Mouse (Mus musculus): ENCODE measurements around the gene Mcts2. TPM values are rescaled to one million over a fixed set of nuclear protein-coding genes. Genes with fewer than 3 reads are reported as not detected.

Mcts2 gene
- polyA plus RNA-seq, 1 experiment: 27.0 TPM

DNA sequence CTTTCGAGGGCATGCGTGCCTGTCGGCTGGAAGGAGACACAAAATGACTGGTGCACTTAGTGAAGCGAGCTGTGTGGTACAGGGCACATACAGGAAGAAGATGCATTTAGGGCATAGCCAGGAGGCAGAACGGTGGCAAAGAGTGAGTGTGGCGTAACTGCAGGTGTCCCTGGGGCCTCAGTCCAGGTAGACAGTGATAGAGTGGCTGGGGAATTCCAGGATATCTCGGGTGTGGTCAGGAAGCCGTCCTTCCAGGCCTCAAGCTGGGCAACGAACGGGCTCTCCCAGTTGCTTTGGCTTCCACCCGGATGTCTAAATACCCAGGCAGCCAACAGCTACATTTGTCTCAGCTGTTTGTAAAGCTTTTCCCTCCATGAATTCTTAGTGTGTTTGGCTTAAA, 12.7 kb upstream of the Mcts2 start:
- Histone ChIP-seq H3K36me3 (ENCODE audit: control insufficient read depth, insufficient read depth) (peaks cover 23% of the 10 kb centered on the region), H3K27me3 (ENCODE audit: control insufficient read depth, insufficient read depth, insufficient read length) (no peaks in the 10 kb centered on the region), H3K79me2 (ENCODE audit: control insufficient read depth, insufficient read depth) (peaks cover 83% of the 10 kb centered on the region), H3K4me2 (ENCODE audit: low read depth) (no peak overlapping the region), H3ac (ENCODE audit: control insufficient read depth, insufficient read length) (no peak overlapping the region), H3K4me3 (no peak overlapping the region)
- peak in 1 of 3 experiments; percentile 37 for TF ChIP-seq MYOG (IDR thresholded peaks at IDR 0.05; ENCODE audit: control insufficient read depth in 1 of 3, insufficient read depth in 1 of 3, insufficient read length in 2 of 3, low read depth in 2 of 3)
- no peak for TF ChIP-seq TCF12 (IDR thresholded peaks at IDR 0.05; ENCODE audit: insufficient read depth, poor library complexity, severe bottlenecking)
- TF ChIP-seq SRF (IDR thresholded peaks at IDR 0.05; ENCODE audit: control insufficient read depth, insufficient read length, low read depth): no peak

DNA sequence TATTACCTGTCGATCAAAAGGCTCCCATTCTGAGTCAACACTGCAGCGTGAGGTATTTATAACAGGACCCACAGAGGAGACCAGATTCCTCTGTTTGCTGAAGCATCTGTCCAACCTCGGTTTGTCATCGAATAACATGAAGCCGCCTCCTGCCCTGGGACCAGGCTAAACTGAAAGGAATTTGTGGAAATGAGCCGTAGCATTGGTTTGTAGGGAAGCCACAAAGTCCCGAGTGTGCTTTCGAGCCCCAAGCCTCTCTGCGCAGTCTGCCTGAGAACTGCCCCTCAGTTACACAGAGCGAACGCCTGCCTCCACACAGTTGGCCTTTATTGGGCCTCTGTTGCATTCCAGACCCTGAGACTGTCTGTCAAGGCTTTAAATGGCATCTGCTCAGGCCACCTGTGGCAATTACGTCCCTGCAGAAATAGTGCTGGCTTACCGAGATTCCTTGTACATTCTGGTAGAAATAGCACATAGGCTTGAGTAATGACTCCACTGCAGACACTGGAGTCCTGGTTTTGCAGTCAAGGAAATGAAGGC, 11.5 kb upstream of the Mcts2 start:
- peak overlapping the region; percentile 9 for H3K4me2 ChIP-seq (ENCODE audit: low read depth)

DNA sequence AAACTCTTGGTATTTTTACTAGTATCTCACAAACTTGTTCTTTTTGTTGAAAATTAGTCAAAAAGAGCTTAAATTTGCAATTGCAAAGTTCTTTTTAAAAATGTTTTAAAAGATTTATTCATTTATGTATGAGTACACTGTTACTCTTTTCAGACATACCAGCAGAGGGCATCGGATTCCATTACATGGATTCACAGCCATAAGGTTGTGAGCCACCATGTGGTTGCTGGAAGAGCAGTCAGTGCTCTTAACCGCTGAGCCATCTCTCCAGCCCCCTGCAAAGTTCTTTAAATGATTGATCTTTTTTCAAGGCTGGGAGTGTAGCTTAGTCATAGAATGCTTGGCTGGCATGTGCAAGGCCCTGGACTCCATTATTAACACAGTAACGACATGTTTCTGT, 8.5 kb upstream of the Mcts2 start:
- H3ac ChIP-seq (ENCODE audit: control insufficient read depth, insufficient read length): no peak overlapping the region
- H3K36me3 ChIP-seq (ENCODE audit: control insufficient read depth, insufficient read depth): peaks cover 57% of the 10 kb centered on the region
- TF ChIP-seq POLR2A (IDR thresholded peaks at IDR 0.05; ENCODE audit: insufficient read length, low read depth): no peak
- TF ChIP-seq REST (IDR thresholded peaks at IDR 0.05; ENCODE audit: insufficient read depth, insufficient read length): no peak
- TF ChIP-seq TCF12 (IDR thresholded peaks at IDR 0.05; ENCODE audit: insufficient read depth, poor library complexity, severe bottlenecking): no peak
- TF ChIP-seq SRF (IDR thresholded peaks at IDR 0.05; ENCODE audit: control insufficient read depth, insufficient read length, low read depth): no peak
- no peak for TF ChIP-seq MYOD1 (IDR thresholded peaks at IDR 0.05; ENCODE audit: control insufficient read depth in 1 of 3, insufficient read length in 2 of 3, low read depth in 2 of 3)
- H3K27me3 ChIP-seq (ENCODE audit: control insufficient read depth, insufficient read depth, insufficient read length): no peaks in the 10 kb centered on the region
- H3K79me2 ChIP-seq (ENCODE audit: control insufficient read depth, insufficient read depth): peaks cover 54% of the 10 kb centered on the region
- H3K4me3 ChIP-seq: no peak overlapping the region
- no peak overlapping the region for H3K4me2 ChIP-seq (ENCODE audit: low read depth)

More for the DNA sequence above, 11.5 kb upstream of the Mcts2 start:
- H3K36me3 ChIP-seq (ENCODE audit: control insufficient read depth, insufficient read depth): peaks cover 35% of the 10 kb centered on the region
- H3K27me3 ChIP-seq (ENCODE audit: control insufficient read depth, insufficient read depth, insufficient read length): no peaks in the 10 kb centered on the region
- no peak overlapping the region for H3K4me3 ChIP-seq
- TF ChIP-seq MYOG (IDR thresholded peaks at IDR 0.05; ENCODE audit: control insufficient read depth in 1 of 3, insufficient read depth in 1 of 3, insufficient read length in 2 of 3, low read depth in 2 of 3) (peak; percentile 13 to 86 (median 75)), MAX (IDR thresholded peaks at IDR 0.05; ENCODE audit: low read depth) (no peak), TCF3 (IDR thresholded peaks at IDR 0.05; ENCODE audit: insufficient read length, low read depth) (no peak), TCF12 (IDR thresholded peaks at IDR 0.05; ENCODE audit: insufficient read depth, poor library complexity, severe bottlenecking) (no peak), USF1 (IDR thresholded peaks at IDR 0.05; ENCODE audit: low read depth) (no peak), E2F4 (IDR thresholded peaks at IDR 0.05; ENCODE audit: insufficient read depth) (no peak), SRF (IDR thresholded peaks at IDR 0.05; ENCODE audit: control insufficient read depth, insufficient read length, low read depth) (no peak), CEBPB (IDR thresholded peaks at IDR 0.05; ENCODE audit: insufficient read depth, poor library complexity, severe bottlenecking) (no peak), REST (IDR thresholded peaks at IDR 0.05; ENCODE audit: insufficient read depth, insufficient read length) (no peak), POLR2AphosphoS2 (IDR thresholded peaks at IDR 0.05; ENCODE audit: insufficient read length, low read depth) (peak; percentile 35), MYOD1 (IDR thresholded peaks at IDR 0.05; ENCODE audit: control insufficient read depth in 1 of 3, insufficient read length in 2 of 3, low read depth in 2 of 3) (peak in 2 of 3 experiments; percentile 46 to 80), POLR2A (IDR thresholded peaks at IDR 0.05; ENCODE audit: insufficient read length, low read depth) (no peak)
- peaks cover 84% of the 10 kb centered on the region for H3K79me2 ChIP-seq (ENCODE audit: control insufficient read depth, insufficient read depth)
- H3ac ChIP-seq (ENCODE audit: control insufficient read depth, insufficient read length): no peak overlapping the region

DNA sequence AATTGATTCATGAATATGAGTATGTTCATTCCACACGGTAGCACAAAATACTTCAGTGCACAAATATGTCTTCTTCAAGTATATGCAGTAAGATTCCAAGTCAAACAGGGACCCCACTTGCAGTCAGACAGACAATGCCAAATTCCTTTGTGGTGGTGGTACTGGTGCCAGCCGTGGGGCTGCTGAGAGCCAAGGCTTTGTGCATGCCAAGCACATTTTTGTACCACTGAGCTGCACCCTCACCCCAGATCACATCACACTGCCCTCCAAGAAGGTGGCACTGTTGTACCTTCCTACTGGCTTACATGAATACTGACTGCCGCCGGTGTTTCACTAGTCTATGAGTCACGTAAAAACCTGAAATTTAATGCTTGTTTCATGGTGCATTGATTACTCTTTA, 7.9 kb upstream of the Mcts2 start:
- TF ChIP-seq TCF12 (IDR thresholded peaks at IDR 0.05; ENCODE audit: insufficient read depth, poor library complexity, severe bottlenecking) (no peak), POLR2AphosphoS2 (IDR thresholded peaks at IDR 0.05; ENCODE audit: insufficient read length, low read depth) (no peak), MYOD1 (IDR thresholded peaks at IDR 0.05; ENCODE audit: control insufficient read depth in 1 of 3, insufficient read length in 2 of 3, low read depth in 2 of 3) (no peak), POLR2A (IDR thresholded peaks at IDR 0.05; ENCODE audit: insufficient read length, low read depth) (no peak), MAX (IDR thresholded peaks at IDR 0.05; ENCODE audit: low read depth) (no peak), E2F4 (IDR thresholded peaks at IDR 0.05; ENCODE audit: insufficient read depth) (no peak), REST (IDR thresholded peaks at IDR 0.05; ENCODE audit: insufficient read depth, insufficient read length) (no peak), CEBPB (IDR thresholded peaks at IDR 0.05; ENCODE audit: insufficient read depth, poor library complexity, severe bottlenecking) (no peak), MYOG (IDR thresholded peaks at IDR 0.05; ENCODE audit: control insufficient read depth in 1 of 3, insufficient read depth in 1 of 3, insufficient read length in 2 of 3, low read depth in 2 of 3) (no peak), USF1 (IDR thresholded peaks at IDR 0.05; ENCODE audit: low read depth) (no peak), TCF3 (IDR thresholded peaks at IDR 0.05; ENCODE audit: insufficient read length, low read depth) (no peak), SRF (IDR thresholded peaks at IDR 0.05; ENCODE audit: control insufficient read depth, insufficient read length, low read depth) (no peak)
- H3K27me3 ChIP-seq (ENCODE audit: control insufficient read depth, insufficient read depth, insufficient read length): no peaks in the 10 kb centered on the region

DNA sequence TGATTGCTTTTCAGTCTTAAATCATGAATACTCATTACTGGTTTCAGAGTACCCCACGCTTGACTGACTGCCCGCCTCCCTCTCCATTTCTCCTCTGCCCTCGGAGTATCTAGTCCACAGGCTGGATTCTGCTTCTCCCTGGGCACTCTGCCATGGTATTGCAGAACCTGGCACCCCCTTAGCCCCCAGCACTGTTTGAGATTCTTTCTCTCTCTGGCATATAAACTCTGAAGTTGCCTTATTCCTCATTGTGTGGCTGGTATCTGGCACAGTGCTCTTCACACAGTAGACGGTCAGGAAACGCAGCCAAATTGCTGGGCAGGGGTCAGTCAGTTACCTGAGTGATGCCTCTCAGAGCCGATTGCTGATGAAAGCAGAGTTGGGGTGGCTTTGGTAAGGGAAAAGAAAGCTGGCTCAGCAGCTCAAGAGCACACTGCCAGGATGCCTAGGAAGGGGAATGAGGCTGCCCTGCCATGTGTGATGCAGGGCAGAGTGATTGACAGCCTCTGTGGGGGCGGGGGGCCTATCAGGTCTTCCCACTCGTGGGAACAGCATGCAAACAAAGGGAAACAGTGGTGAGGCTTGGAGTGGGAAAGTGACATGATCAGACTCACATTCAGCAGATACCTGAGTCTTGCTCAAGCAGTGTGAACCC, 7.0 kb upstream of the Mcts2 start:
- TF ChIP-seq POLR2A (IDR thresholded peaks at IDR 0.05; ENCODE audit: insufficient read length, low read depth) (no peak), POLR2AphosphoS2 (IDR thresholded peaks at IDR 0.05; ENCODE audit: insufficient read length, low read depth) (no peak), CEBPB (IDR thresholded peaks at IDR 0.05; ENCODE audit: insufficient read depth, poor library complexity, severe bottlenecking) (no peak), USF1 (IDR thresholded peaks at IDR 0.05; ENCODE audit: low read depth) (no peak), TCF3 (IDR thresholded peaks at IDR 0.05; ENCODE audit: insufficient read length, low read depth) (no peak), REST (IDR thresholded peaks at IDR 0.05; ENCODE audit: insufficient read depth, insufficient read length) (no peak), MYOD1 (IDR thresholded peaks at IDR 0.05; ENCODE audit: control insufficient read depth in 1 of 3, insufficient read length in 2 of 3, low read depth in 2 of 3) (no peak), SRF (IDR thresholded peaks at IDR 0.05; ENCODE audit: control insufficient read depth, insufficient read length, low read depth) (no peak), E2F4 (IDR thresholded peaks at IDR 0.05; ENCODE audit: insufficient read depth) (no peak)
- Histone ChIP-seq H3K36me3 (ENCODE audit: control insufficient read depth, insufficient read depth) (peaks cover 64% of the 10 kb centered on the region), H3K4me3 (no peak overlapping the region), H3ac (ENCODE audit: control insufficient read depth, insufficient read length) (no peak overlapping the region), H3K27me3 (ENCODE audit: control insufficient read depth, insufficient read depth, insufficient read length) (no peaks in the 10 kb centered on the region), H3K79me2 (ENCODE audit: control insufficient read depth, insufficient read depth) (peaks cover 41% of the 10 kb centered on the region), H3K4me2 (ENCODE audit: low read depth) (no peak overlapping the region)

More for the DNA sequence above, 7.9 kb upstream of the Mcts2 start:
- no peak overlapping the region for H3K4me3 ChIP-seq
- H3K36me3 ChIP-seq (ENCODE audit: control insufficient read depth, insufficient read depth): peaks cover 57% of the 10 kb centered on the region
- H3ac ChIP-seq (ENCODE audit: control insufficient read depth, insufficient read length): no peak overlapping the region
- no peak overlapping the region for H3K4me2 ChIP-seq (ENCODE audit: low read depth)
- peaks cover 48% of the 10 kb centered on the region for H3K79me2 ChIP-seq (ENCODE audit: control insufficient read depth, insufficient read depth)

All from myocyte (in vitro differentiated cells).